Mouse (Mus musculus) heart, postnatal 14 days (tissue): Measurements from ENCODE around the gene Cacng1. TPM values are rescaled to one million over a fixed set of nuclear protein-coding genes. Genes with fewer than 3 reads are reported as not detected.

ENCODE experiments used
- DNase-seq, 2 experiments: peaks; one replicate each; pipeline ENCODE4 v3.0.0; 2021 to 2022
- intact Hi-C: fragments of 180-260 bp; cut with DNase I; formaldehyde crosslinking; loops from one replicate; pipeline ENCODE4 v1.15.1; 2025
- long read RNA-seq, 2 experiments: library from polyadenylated mRNA; stranded (forward); transcript quantifications; one replicate each; pipeline ENCODE4 v2.0.0; 2021
- total RNA-seq, 2 experiments: library from RNA; stranded (reverse); gene quantifications; 2 replicates each; pipeline ENCODE4 v1.2.3; 2021

Gene Cacng1
- not detected for total RNA-seq
- long read RNA-seq, experiment 1, result 0 reads
- long read RNA-seq, experiment 2, result 0 reads

DNA sequence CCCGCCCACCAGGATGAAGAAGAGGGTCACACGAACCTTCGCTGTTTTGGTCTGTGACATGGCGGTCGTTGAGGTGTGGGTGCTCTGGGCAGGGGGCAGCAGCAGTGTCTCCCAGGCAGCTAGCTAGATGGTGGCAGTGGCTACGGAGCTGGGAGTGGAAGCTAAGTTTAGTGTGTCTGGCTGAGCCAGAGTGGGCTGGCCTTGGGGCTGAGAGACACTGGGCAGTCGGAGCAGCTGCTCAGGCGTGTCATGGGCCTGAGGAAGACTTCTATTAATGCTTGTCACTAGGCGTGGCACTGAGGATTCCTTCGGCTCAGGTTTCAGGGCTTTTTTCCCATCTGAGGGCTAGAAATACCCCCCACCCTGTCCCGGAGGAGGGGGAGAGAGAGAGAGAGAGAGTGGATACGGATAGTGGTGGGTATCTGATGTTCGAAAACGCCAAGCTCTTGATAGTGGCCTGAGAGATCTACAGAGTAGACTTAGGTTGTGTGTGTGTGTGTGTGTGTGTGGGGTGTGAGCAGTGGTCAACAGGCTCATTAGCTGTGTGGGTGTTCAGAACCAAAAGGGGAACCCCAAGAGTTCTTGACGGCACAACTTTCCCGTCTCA lies at the start of gene Cacng1:
Cacng1 (minus strand) TSS at position 191 of the 607 bp plus-strand sequence.
- DNase-seq, result no peak
- intact Hi-C loops, result no loop called here

DNA sequence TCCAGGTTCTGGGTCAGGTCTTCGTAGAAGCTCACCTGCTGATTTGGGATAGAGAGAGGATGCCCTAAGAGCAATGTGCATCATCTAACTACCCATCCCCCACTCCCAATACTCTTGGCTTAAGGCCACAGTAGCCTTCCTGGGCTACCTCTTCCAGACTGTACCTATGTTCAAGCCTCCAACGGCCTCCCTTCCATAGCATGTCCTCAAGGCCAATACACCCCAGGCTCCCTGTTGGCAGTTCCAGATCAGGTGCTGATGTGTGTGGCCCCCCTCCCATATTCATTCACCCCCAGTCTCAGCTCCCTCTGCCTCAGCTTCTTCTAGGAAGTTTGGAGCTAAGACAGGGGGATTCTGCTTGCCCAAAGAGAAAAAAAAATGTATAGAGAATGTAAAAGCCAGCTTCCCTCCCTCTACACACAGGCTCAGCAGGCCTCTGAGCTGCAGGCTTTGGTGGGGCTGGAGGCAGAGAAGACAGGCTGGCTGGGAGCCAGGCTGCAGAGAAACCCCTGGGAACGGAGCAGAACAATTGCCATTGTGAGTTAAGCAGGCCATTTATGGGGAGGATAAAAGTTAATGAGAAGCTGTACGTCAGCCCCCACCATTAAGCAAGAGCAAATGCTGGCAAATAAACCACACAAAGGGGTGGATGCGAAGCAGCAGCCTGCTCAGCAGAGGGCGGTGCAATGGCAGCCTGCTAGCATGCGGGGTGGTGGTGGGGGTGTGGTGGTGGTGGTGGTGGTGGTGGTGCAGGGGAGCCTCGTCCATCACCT lies 46.6 kb upstream of the Cacng1 start:
- DNase-seq, result peak; percentile 40 to 52
- intact Hi-C loops, result no loop called here

DNA sequence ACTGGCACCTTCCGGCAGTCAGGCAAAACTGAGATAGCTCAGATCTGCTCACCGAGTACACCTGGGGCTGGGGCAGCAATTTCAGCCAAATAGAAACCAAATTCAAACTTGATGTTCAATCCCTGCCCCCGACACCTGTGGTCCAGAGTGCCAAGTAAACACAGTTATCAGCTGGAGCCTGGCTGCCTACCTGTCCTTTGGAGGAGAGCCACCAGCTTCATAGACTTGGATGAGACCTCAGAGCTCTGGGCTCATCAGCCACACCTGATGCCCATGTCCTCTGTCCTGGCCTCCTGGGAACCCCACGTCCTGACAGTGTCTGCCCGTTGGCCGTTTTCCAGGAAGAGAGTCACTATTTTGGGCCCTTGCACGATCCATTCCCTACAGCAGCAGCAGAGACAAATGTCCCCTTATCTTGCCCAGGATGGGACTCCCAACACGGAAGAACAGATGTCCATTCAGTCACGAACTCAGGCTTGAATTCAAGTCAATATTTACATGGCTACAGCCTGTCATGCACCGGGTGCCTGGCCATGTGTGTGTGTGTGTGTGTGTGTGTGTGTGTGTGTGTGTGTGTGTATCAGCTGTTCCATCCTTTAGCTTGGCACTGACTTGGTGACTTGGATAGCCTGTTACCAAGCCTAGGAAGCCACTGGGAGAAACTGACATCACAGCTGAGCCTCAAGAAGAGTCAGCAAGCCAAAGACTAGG lies 45.6 kb upstream of the Cacng1 start:
- intact Hi-C loops, result no loop called here
- no peak for DNase-seq

DNA sequence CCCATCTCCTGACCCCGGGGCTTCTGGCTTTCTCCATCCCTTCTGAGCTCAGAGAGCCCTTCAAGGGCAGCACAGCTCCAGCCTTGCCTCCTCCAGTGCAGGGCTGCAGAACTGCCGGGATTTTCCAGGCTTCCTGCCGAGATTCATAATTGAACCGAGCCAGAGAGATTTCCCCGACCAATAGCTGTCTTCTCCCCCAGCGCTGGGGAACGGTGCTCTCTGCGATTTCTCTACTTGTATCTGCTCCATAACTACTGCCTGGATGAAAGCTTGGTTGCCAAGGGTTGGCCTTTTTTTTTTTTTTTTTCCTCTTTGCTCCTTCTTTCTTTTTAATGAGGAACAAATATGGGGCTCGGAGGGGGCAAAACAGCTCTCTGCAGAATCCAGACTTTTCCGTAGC lies 43.7 kb upstream of the Cacng1 start:
- intact Hi-C loops, result no loop called here
- DNase-seq, result no peak

DNA sequence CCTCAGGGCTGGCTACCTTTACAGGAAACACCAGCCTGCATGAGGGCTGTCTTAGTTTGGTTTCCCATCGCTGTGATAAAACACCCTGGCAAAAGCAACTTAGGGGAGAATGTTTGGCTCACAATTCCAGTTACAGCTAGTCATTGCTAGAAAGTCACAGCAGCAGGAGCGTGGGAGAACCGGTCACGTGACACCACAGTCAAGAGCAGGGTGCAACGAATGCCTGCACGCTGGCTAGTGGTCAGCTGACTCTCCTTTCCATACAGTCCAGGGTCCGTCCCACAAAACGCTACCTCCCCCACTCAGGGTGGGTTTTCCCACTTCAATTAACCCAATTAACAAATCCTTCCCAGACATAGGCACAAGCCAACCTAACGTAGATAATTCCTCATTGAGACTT lies 43.2 kb upstream of the Cacng1 start:
- intact Hi-C loops, result no loop called here
- no peak for DNase-seq

DNA sequence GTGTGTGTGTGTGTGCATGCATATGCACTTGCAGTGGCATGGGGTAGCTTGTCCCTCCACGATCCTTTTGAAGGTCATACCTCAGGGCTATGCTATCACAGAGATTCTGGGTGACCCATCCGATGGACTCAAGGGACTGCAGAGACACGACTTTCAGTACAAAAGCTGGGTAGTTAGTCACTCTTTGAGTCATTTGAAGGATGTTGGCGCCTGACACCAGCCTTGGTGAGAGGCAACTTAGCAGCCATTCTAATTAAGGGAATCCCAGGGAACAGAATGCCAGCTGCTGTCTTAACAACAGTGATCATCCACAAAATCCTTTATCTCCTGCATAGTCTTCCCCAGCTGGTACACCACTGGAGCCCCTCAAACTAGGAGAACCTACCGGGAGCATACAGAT lies 32.8 kb upstream of the Cacng1 start:
- DNase-seq, result no peak
- intact Hi-C loops, result no loop called here

DNA sequence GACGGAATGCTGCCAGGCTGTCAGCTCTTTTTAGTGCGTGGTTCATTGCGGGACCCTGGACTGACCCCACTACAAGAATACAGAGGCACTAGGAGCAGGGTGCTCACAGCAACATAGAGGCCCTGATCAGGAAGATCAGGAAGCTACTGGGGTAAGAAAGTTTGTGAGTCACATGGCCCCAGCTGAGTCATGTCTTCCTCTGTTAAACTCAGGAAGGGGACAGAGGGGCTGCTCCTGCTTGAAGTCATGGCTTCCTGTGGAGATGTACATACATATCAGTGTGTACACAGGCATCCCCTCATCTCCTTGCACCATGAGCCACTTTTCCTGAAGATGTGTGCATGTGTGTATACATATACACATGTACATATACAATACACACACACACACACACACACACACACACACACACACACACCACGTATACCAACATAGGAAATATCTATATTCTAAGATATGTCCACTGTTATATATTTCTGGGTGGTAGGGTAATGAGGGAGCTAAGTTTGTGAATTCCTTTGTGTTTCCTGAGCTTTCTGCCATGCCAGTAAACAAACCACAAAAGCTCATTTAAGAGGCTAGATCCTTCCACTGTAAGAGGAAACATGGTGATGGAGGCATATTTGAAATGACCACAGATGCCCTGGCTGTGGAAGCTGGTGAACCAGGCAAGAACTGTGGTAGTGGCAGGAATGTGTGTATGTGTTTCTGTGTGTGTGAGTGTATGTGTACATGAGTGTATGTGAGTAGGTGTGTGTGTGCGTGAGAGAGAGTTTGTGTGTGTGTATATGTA lies 32.1 kb upstream of the Cacng1 start:
- no peak for DNase-seq
- intact Hi-C loops, result no loop called here

DNA sequence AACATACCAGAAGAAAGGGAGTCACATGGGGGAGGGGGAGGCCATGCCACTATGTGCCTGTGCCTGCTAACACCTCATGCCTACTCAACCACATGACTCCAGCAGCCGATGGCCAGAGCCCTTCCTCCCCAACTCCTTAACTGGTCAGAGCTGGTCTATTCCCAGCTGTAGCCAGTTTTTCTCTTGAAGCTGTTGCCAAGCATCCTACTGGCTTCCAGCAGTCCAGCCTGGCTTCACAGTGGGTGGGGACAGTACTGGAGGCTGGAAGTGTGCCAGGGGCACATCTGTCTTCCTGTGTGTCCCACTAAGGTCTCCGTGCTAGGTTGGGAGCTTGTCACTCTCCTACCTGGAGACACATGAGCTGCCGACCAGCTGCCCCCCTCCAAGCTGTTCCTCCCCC lies 26.8 kb upstream of the Cacng1 start:
- intact Hi-C loops, result no loop called here
- no peak for DNase-seq

DNA sequence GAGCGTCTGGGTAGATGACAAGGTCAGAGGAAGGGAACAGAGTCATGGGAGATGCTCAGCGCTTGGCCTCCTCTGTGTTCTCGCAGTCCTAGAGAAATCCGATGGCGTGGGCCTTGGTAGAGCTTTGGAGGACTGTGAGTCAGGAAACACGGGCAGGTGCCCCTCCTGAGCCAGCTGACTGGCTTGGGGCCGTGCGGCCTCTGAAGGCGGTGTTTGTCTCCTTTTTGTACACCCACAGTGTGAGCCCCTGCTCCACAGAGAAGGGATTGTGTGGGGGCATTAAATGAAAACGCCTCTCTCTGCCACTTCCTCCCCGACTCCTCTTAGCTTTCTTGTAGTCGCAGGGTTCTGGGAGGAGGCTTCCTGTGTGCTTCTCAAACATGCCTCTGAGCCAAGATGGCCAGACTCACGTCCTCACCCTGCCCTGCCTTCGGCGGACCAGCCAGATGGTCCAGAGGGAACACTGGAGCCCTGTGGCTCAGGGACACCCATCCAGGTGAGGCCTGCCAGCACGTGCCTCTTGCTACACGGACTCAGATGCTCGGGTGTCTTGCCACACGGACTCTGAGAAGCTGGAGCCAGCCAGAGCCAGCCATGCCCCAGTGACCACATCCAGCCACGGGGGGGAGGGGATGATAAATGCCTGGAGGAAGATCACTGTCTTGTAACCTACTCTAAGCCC lies 22.2 kb upstream of the Cacng1 start:
- no peak for DNase-seq
- intact Hi-C loops, result no loop called here

DNA sequence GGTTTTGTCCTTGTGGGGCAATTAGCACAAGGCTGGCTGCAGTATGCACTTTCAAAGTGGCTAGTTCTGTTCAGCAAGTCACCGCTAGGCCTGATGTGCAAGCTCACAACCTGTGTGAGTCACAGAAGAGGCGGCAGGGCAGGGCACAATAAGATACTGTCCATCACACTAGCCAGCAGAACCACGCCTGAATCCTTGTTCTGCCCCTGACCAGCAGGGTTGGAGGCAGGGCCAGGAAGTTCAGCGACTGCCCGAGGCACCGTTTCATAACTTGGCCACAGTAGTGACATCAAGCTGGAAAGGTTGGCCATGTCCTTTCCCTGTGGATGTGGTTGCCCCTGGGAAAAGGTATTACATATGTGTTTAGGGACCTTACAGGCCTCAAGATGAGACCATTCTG lies 21.6 kb upstream of the Cacng1 start:
- intact Hi-C loops, result no loop called here
- DNase-seq, result no peak

DNA sequence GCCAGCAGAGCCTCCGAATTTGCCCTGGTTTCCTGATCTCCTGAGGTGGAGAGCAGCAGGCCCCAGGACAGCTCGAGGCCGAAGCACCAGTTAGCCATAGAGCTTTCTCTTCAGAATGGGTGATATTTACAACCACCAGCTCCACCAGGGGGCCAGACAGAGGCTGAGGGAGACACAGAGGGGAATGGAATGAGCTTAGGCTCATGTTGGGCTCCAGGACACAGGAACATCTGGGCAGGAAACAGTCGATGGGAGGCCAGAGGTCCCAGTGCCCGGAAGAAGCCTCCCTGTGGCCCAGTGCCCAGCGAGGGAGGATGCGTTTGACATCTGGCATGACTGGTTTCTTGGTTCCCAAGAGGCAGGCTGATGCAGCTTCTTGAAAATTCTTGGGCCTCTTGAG lies 17.8 kb upstream of the Cacng1 start:
- DNase-seq, result peak; percentile 8 to 30
- intact Hi-C loops, result no loop called here

DNA sequence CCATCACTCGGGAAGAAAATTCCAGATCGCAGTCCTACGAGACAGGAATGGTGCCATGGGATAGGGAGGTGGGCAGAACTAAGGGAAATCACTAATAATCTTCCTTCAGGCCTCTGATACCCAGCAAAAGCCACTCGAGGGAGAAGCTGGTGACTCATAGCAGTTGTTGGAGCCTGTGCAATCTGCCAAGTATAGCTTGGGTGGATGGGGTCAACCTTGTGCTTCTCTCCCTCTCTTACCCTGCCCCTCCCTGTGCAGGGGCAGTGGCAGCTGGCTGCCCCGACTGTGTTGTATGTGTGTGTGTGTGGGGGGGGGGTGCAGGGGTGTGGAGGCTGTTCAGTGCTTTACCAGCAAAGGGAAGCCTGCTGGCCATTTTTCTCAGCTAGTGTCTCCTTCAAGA lies 15.2 kb upstream of the Cacng1 start:
- DNase-seq, result no peak
- intact Hi-C loops, result no loop called here

DNA sequence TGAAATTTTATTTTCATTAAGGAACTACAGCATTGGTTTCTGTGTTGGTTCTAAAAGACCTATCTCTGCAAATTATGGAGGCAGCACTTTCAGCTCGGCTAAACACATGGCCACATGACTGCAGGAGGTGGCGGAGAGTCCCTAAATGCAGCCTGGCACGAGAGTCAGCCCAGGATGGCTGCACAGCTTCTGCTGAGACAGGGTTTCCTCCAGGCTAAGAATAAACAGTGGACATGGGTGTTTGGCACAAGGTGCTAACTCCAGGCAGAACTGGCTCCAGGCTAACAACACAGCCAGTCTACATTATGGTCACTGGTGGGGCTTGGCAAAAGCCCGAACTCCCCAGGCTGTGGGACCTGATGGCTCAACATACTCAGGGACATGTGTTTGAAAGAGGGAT lies 14.6 kb upstream of the Cacng1 start:
- intact Hi-C loops, result no loop called here
- peak; percentile 13 to 38 for DNase-seq

DNA sequence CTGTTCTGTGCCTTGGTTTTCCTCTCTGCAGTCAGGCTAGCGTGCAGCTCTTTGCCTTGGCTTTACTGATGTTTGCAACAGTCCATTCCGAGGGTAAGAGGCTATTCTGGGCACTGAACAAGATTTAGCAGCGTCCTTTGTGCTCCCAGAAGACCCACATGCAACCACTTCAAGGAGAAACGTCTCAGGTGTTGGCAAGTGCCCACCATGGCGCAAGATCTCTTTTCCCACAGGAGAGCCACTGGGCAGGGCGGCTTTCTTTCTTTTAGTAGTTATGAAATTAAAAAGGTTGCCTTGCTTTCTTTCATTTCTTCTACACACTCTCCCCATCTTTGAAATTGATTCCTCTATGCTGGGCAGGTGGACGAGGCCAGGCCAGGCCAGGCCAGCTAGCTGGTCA lies 12.8 kb upstream of the Cacng1 start:
- intact Hi-C loops, result no loop called here
- DNase-seq, result no peak

DNA sequence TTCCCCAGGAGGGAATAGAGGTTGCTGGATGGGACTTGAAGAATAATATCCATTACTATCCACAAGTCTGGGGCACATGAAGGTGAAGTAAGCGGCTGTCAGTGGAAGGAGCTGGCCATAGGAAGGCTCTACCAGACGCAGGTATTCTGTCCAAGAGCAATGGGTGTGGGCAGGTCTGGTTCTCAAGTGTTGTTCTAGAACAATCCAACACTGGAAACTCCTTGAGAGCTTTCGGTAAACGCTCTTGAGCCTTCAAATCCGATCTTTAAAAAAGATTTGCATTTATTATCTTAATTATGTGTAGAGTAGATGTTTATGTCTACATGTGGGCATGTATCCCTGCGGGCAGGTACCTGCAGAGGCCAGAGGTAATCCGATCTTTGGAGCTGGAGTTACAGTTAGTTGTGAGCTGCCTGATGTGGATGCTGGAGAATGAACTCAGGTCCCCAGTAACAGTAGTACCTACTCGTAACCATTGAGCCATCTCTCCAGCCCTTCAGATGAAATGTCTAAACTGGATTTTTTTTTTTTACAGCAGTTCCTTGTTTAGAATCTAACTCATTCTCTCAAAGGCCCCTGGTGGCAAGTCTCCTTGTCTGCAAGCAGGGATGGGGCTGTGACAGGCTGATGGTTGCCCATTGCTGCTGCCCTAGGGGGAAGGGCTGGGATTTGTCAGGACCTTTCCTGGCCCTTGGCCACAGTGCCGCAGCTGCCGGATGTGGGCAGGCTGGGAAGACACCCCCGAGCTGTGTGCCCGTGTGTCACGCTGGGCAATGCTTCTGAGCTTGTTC lies 11.9 kb upstream of the Cacng1 start:
- no peak for DNase-seq
- intact Hi-C loops, result no loop called here

DNA sequence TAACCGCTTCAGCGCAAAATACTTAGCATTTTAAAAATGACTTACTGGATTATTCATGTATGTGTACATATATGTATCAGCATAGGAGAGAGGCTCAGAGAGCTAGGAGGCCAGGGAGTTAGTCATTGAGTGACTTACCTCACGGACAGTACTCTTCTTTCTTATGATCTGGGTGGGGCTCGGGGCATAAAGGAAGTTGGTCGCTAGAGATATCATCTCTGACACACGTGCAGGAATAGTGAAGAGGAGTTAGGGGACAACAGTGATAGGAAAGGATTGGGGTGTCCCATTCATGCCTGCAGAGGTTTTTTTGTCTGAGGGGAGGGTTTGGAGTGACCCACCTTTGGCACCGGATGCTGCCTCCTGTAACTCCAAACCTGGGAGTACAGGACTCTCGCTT lies 8.3 kb upstream of the Cacng1 start:
- intact Hi-C loops, result no loop called here

DNA sequence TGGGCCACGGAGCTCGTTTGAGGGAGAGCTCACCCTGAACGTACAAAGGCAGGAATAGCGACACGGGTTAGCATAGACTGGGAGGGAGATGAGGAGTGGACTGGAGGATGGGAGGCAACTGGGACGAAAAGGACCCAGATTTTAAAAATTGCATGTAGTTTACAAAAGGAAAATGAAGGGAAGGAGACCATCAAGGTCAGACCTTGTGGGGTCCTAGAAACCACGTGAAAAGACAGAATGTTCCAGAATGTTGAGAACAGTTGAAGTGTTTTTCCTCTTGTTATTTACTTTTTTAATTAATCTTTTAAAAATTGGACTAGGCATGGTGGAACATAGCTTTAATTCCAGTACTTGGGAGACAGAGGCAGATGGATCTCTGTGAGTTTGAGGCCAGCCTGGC lies 4.7 kb upstream of the Cacng1 start:
- DNase-seq, result no peak
- intact Hi-C loops, result no loop called here

More for the DNA sequence above, 8.3 kb upstream of the Cacng1 start:
- DNase-seq, result no peak

DNA sequence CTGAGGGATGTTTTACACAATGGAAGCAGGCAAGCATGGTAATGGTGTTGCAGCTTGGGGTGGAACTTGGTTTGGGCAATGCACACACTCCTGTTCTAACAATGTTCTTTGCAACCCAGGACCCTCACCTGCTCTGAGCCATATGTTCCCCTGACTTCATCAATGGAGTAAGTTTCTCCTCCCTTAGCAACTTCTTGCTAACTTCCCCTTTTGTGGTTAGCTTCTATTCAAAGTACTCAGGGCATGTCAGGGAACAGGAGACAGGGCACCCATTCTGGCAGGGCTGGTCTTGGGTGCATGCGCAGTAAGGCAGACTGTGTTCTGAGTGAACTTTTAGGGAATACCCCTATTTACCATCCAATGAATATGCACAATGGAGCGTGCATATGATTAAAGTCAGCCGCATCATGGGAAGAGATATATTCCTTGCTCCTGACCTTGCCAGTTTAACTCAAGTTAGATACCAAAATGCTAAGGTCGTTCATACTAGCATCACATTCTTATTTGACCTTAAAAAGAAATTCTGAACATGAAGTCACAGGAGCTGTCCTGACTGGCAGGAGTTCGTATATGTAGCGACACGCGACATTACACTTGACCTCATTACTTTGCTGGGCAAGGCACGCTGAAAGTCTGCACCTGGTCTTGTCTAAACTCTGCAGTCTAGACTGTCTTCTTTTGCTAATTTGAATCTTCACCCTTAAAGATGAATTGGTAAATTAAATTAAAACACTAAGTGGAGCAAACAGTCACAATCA lies 4.1 kb upstream of the Cacng1 start:
- DNase-seq, result no peak
- intact Hi-C loops, result no loop called here

DNA sequence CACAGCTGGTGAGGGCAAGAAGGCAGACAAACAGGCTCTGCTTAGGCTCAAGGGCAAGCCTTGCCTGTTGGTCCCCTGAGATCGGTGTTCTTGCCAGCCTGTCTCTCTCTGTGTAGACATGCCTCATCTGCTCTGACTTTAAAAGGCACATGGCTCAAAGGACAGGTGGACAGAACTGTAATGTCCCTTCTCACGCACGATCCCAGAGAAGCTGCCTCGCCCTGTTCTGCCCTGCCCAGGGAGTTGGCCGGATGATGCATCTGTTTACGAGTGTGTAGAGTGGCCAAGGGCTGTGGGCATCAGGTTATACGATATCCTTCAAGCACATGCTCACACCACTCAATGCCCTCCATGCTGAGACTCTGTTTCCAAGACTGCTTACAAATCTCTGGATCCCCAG lies 2.0 kb downstream of the Cacng1 start:
- intact Hi-C loops, result no loop called here

More for the DNA sequence above, 2.0 kb downstream of the Cacng1 start:
- DNase-seq, result no peak
